Mouse (Mus musculus) adrenal gland, adult (tissue): ENCODE measurements at regions not wholly inside any gene's neighbourhood (a gene's known extent, or its start where the extent isn't known, plus 50 kb on each side); places are given as distances from the start of the nearest gene placed in this dataset.
A peak's percentile ranks its signal among the peaks of the same experiment; 100 is the strongest.

Experiments
- DNase-seq, 2 experiments: peaks; one replicate each; pipeline ENCODE4 v3.0.0; 2022 to 2023; ENCODE audit warnings: low spot score in 1 of 2; ENCODE audit not compliant: inconsistent age in 2 of 2

- no peak for DNase-seq
Measured at GRCm38 (mm10) chr19:21150241-21150640, 121.8 kb upstream of the Zfand5 start.

DNA sequence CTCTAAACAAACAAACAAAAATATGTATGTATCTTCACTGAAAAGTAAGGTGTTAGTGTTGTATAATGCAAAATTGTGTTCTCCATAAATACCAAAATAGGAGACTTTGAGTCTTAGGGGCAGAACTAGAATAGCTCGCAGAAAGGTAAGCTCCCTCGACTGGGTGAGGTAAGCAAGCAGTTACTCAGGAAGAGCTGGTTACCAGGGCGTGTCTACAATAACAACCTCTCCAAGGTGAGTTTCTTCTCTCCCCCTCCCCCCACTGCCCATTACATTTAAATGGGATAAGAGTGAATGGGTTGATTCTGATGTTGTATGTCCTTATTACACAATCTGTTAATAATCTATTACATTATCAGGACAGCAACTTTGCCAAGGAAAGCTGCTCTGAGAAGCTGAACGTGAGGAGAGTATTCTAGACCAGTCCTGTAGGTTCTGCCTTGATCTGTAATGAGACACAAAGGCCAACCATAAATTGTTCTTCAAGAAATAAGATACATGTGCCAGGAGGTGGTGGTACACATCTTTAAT, 125.2 kb upstream of the Zfand5 start:
- no peak for DNase-seq

- DNase-seq = peak; percentile 52 to 81
Measured at GRCm38 (mm10) chr19:21144659-21145283, 127.3 kb upstream of the Zfand5 start.

DNA sequence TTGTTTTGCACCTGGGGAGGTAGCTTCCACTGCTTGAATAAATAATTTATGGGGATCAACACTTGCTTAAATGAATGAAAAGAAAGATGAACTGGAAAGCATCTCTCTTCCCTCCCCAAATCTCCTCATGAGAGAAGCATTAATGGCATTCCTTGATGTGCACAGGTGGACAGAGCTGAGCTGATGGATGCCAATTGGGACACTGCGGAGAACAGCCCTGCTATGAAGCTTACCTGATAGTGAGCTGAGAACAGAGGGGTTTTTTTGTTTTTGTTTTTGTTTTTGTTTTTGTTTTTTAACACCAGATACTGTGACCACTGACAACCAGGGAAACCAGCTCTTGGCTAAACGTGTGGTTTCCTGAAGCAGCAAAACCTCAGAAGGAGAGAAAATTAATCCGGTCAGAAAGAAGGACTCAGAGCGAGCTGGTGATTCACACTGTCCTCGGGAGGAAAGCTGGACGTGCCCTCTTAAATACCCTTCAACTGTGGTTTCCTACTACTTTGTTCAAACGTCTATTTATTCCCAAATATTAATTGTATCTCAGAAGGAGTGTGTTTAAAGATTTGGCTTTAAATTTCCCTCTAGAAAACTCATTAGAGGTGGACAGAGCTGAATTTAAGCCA, 128.0 kb upstream of the Zfand5 start:
- peak; percentile 34 to 74 for DNase-seq

GRCm38 (mm10) chr19:21140456-21140855, 131.6 kb upstream of the Zfand5 start:
- no peak for DNase-seq

DNA sequence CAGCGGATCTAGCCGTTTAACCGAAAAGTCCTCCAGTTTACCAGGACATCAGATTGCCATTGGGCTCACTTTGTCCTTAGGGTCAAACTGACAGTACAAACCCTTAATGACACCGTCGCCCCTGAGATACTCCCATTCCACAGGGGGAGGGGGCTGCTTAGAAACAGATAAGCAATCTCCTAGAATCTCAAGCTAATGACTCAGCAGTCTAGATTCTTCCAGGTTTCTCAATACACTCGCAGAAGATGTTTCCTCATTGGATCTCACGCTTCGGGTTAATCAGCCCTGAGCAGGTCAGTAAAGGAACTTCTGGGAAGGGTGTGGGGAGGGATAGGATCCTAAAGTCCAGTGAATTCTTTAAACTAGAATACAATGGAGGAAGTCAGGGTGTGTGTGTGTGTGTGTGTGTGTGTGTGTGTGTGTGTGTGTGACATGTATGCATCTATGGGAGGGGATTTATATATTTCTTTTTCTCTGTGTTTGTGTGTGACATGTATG, 133.0 kb upstream of the Zfand5 start:
- no peak for DNase-seq

DNA sequence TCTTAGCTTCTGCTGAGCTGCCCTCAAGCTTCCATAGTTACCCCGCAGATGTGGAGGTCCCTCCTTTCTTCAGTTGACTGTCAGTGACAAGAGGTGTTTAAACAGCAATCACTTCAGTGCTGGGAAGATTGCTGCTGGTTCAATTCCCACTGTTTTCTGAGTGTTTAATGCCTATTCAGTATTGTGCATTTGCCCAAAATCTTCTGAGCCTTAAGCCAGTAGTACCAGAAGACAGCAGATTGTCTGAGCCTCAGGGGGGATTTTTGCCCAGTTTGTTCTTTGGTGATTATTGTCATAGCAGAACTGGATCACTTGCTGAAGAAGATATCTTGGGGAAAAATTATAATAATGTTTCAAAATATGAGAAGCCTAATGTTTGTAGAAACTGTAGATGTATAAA, 135.3 kb upstream of the Zfand5 start:
- no peak for DNase-seq

GRCm38 (mm10) chr19:21135998-21136380, 136.1 kb upstream of the Zfand5 start:
- DNase-seq = no peak

- no peak for DNase-seq
Measured at GRCm38 (mm10) chr19:21135297-21135997, 136.6 kb upstream of the Zfand5 start.

- DNase-seq = peak in 1 of 2 experiments; percentile 51
Measured at GRCm38 (mm10) chr19:21129653-21130052, 142.4 kb upstream of the Zfand5 start.

DNA sequence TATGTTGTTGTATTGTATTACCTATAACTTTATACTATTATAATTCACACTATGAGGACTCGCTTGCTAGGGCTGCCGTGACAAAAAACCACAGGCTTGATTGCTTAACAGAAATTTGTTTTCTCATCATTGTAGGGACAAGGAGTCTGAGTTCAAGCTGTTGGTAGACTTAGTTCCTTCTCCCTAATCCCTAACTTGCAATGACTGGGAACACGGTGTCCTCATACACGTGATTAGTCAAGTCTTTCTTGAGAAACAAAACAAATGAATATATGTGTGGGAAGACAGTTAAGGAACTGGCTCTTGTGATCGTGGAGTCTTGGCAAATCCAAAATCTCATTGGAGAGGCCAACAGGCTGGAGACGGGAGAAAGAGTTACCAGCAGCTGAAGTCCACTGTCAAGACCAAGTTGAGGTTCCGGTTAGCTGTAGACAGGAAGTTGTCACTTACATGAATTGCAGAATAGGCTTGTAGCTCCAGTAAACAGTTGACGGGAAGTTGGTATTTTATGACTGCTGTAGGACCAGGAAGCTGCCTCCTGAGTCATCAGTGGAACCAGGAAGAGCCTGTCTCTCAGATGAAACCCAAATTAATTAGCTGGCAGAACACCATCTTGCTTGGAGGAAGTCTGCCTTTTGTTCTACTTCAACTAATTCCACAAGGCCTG, 144.9 kb upstream of the Zfand5 start:
- DNase-seq = peak in 1 of 2 experiments; percentile 58

DNA sequence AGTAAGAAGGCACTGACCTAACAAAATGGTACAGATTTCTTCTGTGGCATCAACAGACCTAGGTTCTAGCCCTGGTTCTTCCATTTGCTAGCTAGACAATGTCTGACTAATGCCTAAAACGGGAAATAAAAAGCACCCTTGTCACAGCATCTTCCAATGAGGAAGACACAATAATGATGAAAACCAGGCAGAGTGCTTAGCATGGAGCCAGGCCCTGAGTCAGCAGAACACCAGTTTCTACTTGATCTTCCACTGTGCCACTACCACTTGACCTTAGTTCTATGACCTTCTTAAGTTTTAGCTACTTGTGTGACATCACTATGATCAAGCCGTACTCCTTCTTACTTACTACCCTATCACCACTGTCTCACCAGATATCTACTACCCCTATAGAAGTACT, 145.4 kb upstream of the Zfand5 start:
- no peak for DNase-seq

DNA sequence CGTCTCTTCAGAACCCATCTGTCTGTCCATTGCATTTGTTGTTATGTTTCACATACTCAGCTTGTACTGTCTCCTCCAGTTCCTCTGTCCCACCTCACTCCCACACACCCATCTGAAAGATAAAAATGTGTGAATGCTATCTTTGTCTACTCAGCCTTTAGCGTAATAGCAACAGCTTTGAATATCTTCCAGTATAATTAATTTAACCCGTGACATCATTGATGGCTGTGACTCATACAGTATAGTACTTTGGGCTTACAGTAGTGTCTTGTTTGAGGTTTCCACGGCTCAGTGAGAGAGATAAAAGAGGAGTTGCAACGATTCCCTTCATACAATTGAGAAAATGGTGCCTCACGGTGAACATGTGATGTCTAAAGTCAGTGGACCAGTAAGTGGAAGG, 152.6 kb upstream of the Zfand5 start:
- peak in 1 of 2 experiments; percentile 57 for DNase-seq

DNA sequence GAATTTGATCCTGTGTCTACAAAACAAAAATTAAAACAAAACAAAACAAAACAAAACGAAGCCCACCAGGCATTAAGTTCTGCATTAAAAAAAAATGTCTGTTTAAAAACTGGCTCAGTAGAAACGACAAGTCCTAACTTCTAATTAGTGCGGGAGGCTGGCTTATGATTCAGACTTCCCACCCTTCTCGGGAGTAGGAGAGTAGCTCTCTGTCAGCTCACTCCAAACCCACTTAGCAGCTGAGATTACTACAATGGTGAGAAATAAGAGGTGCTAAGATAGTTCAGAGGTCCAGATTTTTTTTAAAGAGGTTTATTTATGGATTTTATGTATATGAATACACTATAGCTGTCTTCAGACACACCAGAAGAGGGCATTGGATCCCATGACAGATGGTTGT, 153.3 kb upstream of the Zfand5 start:
- no peak for DNase-seq

DNA sequence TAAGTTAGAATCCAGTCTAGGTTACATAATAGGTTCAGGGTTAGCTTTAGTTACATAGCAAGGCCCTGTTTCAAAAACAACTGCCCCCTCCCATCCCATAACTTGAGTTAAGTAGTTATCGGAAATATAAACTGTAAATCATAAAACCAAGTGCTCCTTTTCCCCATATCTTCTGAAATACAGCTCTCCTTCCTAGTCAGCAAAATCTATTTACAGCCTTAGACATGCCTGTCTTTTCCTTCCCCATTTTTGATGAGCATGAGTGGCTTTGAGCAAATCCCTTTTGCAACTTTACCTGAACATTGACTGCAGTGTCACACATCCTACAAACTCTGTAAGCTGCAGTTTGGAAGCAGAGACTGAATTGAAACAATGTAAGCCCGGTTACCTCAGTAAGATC, 156.4 kb upstream of the Zfand5 start:
- no peak for DNase-seq

- no peak for DNase-seq
Measured at GRCm38 (mm10) chr19:21111836-21112235, 157.8 kb upstream of the Tmc1 start.

DNA sequence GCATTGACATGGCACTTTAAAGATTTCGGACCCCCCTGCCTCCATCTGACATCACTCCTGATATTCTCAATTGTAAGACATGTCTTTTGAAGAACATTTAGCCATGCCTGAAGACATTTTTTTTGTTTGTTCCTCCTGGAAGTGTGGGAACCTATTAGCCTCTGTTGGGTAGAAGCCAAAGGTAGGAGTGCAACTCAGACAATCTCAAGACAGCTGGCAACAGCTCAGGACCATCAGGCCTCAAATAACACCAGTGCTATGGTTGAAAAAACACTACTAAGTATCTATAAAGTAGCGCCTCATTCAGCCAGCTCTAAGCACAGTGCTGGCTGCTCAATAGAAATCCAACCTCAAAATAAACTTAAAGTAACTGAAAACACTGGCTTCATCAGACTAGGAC, 154.3 kb upstream of the Tmc1 start:
- DNase-seq = no peak

DNA sequence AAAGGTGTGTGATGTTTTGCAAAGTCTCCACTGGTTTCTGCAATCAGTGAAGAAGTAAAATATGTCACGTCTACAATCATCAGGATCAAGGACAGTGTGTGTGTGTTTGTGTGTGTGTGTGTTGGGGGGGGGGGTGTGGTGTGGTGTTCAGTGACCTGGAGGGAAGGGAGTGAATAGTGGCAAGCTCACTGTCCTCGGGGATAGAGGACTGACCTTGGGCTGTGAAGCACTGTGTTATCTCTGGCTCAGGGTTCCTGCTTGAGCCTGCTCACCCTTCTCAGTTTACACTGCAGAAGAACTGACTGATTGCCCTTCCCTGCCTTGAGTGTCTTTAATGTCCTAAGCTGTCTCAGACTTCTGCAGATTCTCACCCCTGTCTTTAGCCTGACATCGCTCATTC, 153.7 kb upstream of the Tmc1 start:
- peak; percentile 60 to 70 for DNase-seq

DNA sequence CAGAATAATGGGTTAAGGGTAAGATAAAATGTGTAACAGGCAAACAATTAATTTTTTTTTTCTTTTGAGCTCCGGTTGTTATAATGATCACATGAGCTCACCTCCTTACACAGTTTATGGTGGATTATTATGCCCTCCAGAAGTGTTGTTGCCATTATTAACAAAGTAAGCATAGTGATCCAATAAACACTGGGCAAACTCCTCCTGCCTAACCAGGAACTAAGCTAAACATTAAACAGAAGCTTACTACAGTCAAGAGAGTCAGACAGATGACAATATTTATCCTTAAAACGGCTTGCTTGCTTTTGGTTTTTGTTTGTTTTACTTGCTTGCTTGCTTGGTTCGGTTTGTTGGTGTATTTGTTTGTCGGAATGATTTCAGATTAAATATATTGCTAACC, 153.3 kb upstream of the Tmc1 start:
- no peak for DNase-seq

GRCm38 (mm10) chr19:21106766-21107165, 152.8 kb upstream of the Tmc1 start:
- DNase-seq = peak; percentile 57 to 82

DNA sequence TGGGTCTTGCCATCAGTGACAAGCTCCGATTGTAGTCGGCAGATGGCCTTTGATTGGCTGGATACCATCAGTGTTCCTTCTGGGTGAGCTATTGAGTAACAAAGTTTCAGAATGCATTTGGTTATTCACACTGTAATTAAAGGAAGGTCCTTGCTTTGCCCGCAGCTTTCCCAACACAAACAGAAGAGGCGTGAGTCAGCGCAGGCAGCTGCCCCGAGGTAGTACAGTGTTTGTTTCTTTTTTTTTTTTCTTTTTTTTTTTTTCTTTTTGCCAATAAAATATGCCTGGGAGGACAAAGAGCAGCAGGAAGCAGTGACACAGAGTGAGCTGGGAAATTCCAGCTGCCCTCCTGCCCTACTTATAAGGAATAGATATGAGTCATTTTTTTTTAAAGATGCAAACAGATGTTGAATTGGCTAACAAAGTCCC, 152.3 kb upstream of the Tmc1 start:
- DNase-seq = peak; percentile 78 to 90
